Mouse (Mus musculus) CH12.LX (cell line): ENCODE measurements at regions not wholly inside any gene's neighbourhood (a gene's known extent, or its start where the extent isn't known, plus 50 kb on each side); places are given as distances from the start of the nearest gene placed in this dataset.

ENCODE experiments used
- CTCF ChIP-seq, 2 experiments: IDR thresholded peaks in 1 of 2; conservative IDR thresholded peaks in 1 of 2; 2 replicates each; pipeline ENCODE4 v1.5.1; 2011 to 2012; ENCODE audit warnings: low read depth in 2 of 2, low read length in 2 of 2, improper control_type of control experiment in 1 of 2, inconsistent platforms in 1 of 2, mild to moderate bottlenecking in 1 of 2, moderate library complexity in 1 of 2
- ELF1 ChIP-seq: IDR thresholded peaks from 2 replicates; pipeline ENCODE4 v1.6.1; 2014; ENCODE audit warnings: low read depth, mild to moderate bottlenecking, inconsistent platforms, low read length, improper control_type of control experiment
- EP300 ChIP-seq: IDR thresholded peaks from 2 replicates; pipeline ENCODE4 v1.6.1; 2011; ENCODE audit warnings: low read length, improper control_type of control experiment
- MYC ChIP-seq: IDR thresholded peaks from 2 replicates; pipeline ENCODE4 v1.6.1; 2011; ENCODE audit warnings: low read depth, mild to moderate bottlenecking, improper control_type of control experiment, low read length

DNA sequence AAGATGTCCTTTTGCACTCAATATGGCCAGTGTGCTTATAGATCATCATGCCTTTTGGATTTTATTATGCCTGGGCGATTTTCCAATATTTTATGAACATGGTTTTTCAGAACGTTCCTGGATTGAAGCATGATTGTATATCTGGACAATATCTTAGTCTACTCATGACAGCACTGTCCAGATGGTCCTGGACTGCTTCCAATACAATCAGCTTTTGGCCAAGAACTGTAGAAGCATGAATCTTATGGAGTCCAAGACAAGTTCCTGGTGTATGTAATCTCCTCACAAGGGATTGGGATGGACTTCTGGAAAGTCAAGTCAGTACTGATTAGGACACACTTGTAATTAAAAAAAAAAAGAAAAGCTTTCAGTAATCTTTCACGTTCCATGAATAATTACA lies 66.1 kb upstream of the Itm2a start:
- no peak for TF ChIP-seq CTCF (conservative IDR thresholded peaks at IDR 0.05 in 1 of 2, IDR thresholded peaks at IDR 0.05 in 1 of 2; ENCODE audit: low read depth in 2 of 2, low read length in 2 of 2)
- TF ChIP-seq EP300, result no peak
- no peak for TF ChIP-seq ELF1
- no peak for TF ChIP-seq MYC
